Comparison of ENCODE assay signal across 20 mouse cellular contexts in the genomic region with DNA sequence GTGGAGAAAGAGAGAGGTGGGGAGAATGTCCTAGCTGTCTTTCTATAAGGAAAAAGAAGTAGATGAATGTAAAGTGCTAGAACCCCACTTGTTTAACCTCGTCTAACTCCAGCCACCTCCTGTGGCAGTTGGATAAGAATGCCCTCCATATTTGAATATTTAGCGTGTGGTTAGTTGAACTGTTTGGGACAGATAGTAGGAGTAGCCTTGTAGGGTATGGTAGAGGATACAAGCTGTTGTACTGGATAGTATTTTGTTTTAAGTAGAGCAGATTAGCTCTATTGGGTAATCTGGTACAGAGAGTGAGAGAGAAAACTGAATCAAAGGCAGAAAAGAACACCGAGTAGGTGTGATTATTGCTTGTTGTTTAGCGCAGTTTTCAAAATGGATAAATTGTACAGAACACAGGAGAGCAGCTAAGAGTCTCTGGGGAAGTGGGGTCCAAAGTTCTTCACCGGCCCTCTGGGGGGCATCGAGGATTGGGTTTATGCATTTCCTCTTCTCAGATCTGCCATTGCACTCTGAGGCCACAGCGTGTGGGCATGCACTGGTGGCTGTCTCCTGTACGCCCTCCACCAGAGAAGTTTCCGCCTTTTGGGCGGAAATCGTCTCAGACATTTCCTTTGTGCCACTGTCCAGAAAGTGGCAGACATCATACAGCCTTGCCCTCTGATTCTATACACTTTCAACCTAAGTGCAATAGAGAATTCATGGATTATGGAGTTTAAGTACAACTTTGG.
DNase-seq lines count a peak whose midpoint lies in the region; ATAC-seq and TF ChIP-seq lines count a peak whose summit lies in the region.
"Had no signal": no experiment of that assay in that cellular context is flagged by ENCODE, and none has a peak within 500 bp of the region (broad histone marks: within the 10 kb centered on the region; RNA-seq: fewer than 3 reads in every experiment).

No protein-coding gene starts in this region.

- H3K9me3 ChIP-seq in liver, postnatal 0 days (ENCODE audit: low read length): no peaks in the 10 kb centered on the region
- no peaks in the 10 kb centered on the region for H3K9me3 ChIP-seq in liver, embryonic 11.5 days (ENCODE audit: control insufficient read depth, low read length)
- H3K9me3 ChIP-seq: embryonic facial prominence, embryonic 10.5 days; heart, embryonic 13.5 days; limb, embryonic 12.5 days; neural tube, embryonic 15.5 days had no signal

- TF ChIP-seq EP300 in liver, postnatal 0 days (IDR thresholded peaks at IDR 0.05; ENCODE audit: low read depth): peak; percentile 34; the same call in 1 of the 2 replicates

- H3K4me2 ChIP-seq in liver, postnatal 0 days (ENCODE audit: low read depth, low read length): no peak overlapping the region
- H3K4me2 ChIP-seq in liver, embryonic 11.5 days: no peak overlapping the region
- H3K4me2 ChIP-seq: heart, embryonic 13.5 days; limb, embryonic 12.5 days; midbrain, embryonic 11.5 days; neural tube, embryonic 15.5 days had no signal

- H3K27me3 ChIP-seq in liver, postnatal 0 days (ENCODE audit: insufficient read depth, low read length): no peaks in the 10 kb centered on the region
- H3K27me3 ChIP-seq in liver, embryonic 11.5 days (replicated peaks; ENCODE audit: control insufficient read depth, insufficient read depth, low read length): no peaks in the 10 kb centered on the region
- H3K27me3 ChIP-seq: heart, embryonic 13.5 days; limb, embryonic 12.5 days; neural tube, embryonic 15.5 days had no signal

- H3K36me3 ChIP-seq in liver, postnatal 0 days (replicated peaks; ENCODE audit: insufficient read depth, low read length): no peaks in the 10 kb centered on the region
- no peaks in the 10 kb centered on the region for H3K36me3 ChIP-seq in liver, embryonic 11.5 days (ENCODE audit: control insufficient read depth, insufficient read depth, low read length)
- H3K36me3 ChIP-seq: embryonic facial prominence, embryonic 10.5 days; heart, embryonic 13.5 days; limb, embryonic 12.5 days; neural tube, embryonic 15.5 days had no signal

- no peak overlapping the region for H3K9ac ChIP-seq in liver, postnatal 0 days (replicated peaks)
- H3K9ac ChIP-seq in liver, embryonic 11.5 days (ENCODE audit: low read depth, low read length): no peak overlapping the region
- H3K9ac ChIP-seq: heart, embryonic 13.5 days; limb, embryonic 12.5 days; neural tube, embryonic 15.5 days had no signal

- peak; percentile 38; the same call in 1 of the 2 replicates for ATAC-seq in liver, postnatal 0 days
- ATAC-seq in liver, embryonic 11.5 days (replicated peaks; ENCODE audit: low FRiP score): no peak
- ATAC-seq in monocyte, adult 5-6 weeks (replicated peaks; ENCODE audit: insufficient number of reproducible peaks, low FRiP score, low TSS enrichment, poor library complexity, severe bottlenecking): peak; percentile 55; the same call in 1 of the 2 replicates
- ATAC-seq in cerebellum, adult (ENCODE audit: insufficient number of reproducible peaks, low FRiP score, low TSS enrichment): no peak
- ATAC-seq: forebrain, embryonic 14.5 days had no signal

- no peak overlapping the region for H3K4me3 ChIP-seq in liver, postnatal 0 days (ENCODE audit: low read depth, low read length)
- no peak overlapping the region for H3K4me3 ChIP-seq in liver, embryonic 11.5 days (ENCODE audit: low read depth, low read length)
- no peak overlapping the region for H3K4me3 ChIP-seq in bone marrow, adult 2 months (replicated peaks; ENCODE audit: control insufficient read depth, low read depth, low read length)
- H3K4me3 ChIP-seq: embryonic facial prominence, embryonic 10.5 days; heart, embryonic 13.5 days; layer of hippocampus, adult 2 months; limb, embryonic 12.5 days; neural tube, embryonic 15.5 days had no signal

- TF ChIP-seq CTCF in liver, postnatal 0 days (IDR thresholded peaks at IDR 0.05; ENCODE audit: low read depth): no peak
- 0 out of 2 replicates have a peak, but pooled peaks have one; percentile 9 for TF ChIP-seq CTCF in bone marrow, adult 2 months (IDR thresholded peaks at IDR 0.05; ENCODE audit: control insufficient read depth, insufficient read depth, low read length)

- no peak for DNase-seq in liver, postnatal 0 days
- no peak for DNase-seq in liver, embryonic 11.5 days (ENCODE audit: low spot score)
- peak; percentile 48 for DNase-seq in thymus, postnatal 25 days
- DNase-seq in kidney, adult 18-20 months: no peak
- DNase-seq in layer of hippocampus, adult 9-11 months: no peak
- DNase-seq: cerebellum, adult 11-12 months; cerebellum, postnatal 25 days; heart, postnatal 36 days; right cerebral cortex, postnatal 4 days had no signal

- WGBS in liver, postnatal 0 days (ENCODE audit: insufficient replicate concordance): 44% methylated on average over 11 of the region's 11 CpGs
- WGBS in liver, embryonic 11.5 days: 74% methylated on average over 11 of the region's 11 CpGs
- WGBS in bone marrow, adult 2 months: 41% methylated on average over 11 of the region's 11 CpGs

- no peak overlapping the region for H3K27ac ChIP-seq in liver, postnatal 0 days (ENCODE audit: low read depth)
- H3K27ac ChIP-seq in liver, embryonic 11.5 days (ENCODE audit: low read depth, low read length): no peak overlapping the region
- peak overlapping the region; percentile 6; the same call in 1 of the 2 replicates for H3K27ac ChIP-seq in bone marrow, adult 2 months (ENCODE audit: control insufficient read depth, insufficient read depth, low read depth, low read length, poor library complexity)
- H3K27ac ChIP-seq: embryonic facial prominence, embryonic 10.5 days; heart, embryonic 13.5 days; layer of hippocampus, adult 2 months; limb, embryonic 12.5 days; neural tube, embryonic 15.5 days; stomach, postnatal 0 days had no signal

- no peak for TF ChIP-seq POLR2A in bone marrow, adult 2 months (IDR thresholded peaks at IDR 0.05; ENCODE audit: borderline replicate concordance, control insufficient read depth, low read depth, low read length)

- H3K4me1 ChIP-seq in liver, postnatal 0 days (ENCODE audit: insufficient read depth): no peaks in the 10 kb centered on the region; the same call in 1 of the 2 replicates
- no peaks in the 10 kb centered on the region for H3K4me1 ChIP-seq in liver, embryonic 11.5 days (replicated peaks; ENCODE audit: control insufficient read depth, insufficient read depth, low read length)
- peaks cover 8% of the 10 kb centered on the region for H3K4me1 ChIP-seq in bone marrow, adult 2 months (ENCODE audit: control insufficient read depth, insufficient read depth, low read length)
- H3K4me1 ChIP-seq: embryonic facial prominence, embryonic 10.5 days; heart, embryonic 13.5 days; limb, embryonic 12.5 days; neural tube, embryonic 15.5 days had no signal

Comparison
In these comparisons a context has a peak if more than half of its experiments do, and no peak if none do; other contexts are left out.
1. ATAC-seq: peak in liver, postnatal 0 days (single experiment) and monocyte, adult 5-6 weeks (single experiment); none in liver, embryonic 11.5 days (single experiment) and cerebellum, adult (single experiment).